Mouse (Mus musculus): Measurements from ENCODE around the gene Zc3h10.

Zc3h10 gene

GRCm38 (mm10) chr10:128547361-128548032 is at the start of gene Zc3h10:
Zc3h10 (minus strand) TSS chr10:128547774.
- CTCF ChIA-PET, result interaction anchor here (1.1 to 1.4 kb wide), 2 partner anchors 116 to 172 kb away, joined by 4 to 6 read pairs; no protein-coding TSS in a partner anchor

- CTCF ChIA-PET, result interaction anchor here (0.6 kb wide), 2 partner anchors 93 to 256 kb away, joined by 3 to 8 read pairs; no protein-coding TSS in a partner anchor
These were observed 45.2 kb upstream of the Zc3h10 start for GRCm38 (mm10) chr10:128592797-128593196.

DNA sequence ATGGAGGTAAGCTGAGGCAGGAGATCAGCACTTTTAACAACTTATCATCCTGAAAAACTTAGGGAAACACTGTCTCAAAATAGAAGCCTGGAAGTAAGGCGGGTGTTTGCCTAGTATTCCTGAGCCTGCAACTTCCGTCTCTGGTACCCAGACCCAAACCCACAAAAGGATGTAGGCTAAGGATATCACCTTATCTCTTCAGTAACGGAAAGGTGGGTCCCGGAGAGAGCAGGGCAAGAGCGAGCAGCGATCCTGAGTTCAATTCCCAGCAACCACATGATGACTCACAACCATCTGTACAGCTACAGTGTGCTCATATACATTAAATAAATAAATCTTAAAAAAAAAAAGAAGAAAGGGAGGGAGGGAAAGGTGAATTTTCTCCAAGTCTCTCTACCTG is 43.9 kb upstream of the Zc3h10 start:
- CTCF ChIA-PET, result interaction anchor here (0.5 kb wide), 1 partner anchor 9 kb away, joined by 3 read pairs; no protein-coding TSS in a partner anchor

DNA sequence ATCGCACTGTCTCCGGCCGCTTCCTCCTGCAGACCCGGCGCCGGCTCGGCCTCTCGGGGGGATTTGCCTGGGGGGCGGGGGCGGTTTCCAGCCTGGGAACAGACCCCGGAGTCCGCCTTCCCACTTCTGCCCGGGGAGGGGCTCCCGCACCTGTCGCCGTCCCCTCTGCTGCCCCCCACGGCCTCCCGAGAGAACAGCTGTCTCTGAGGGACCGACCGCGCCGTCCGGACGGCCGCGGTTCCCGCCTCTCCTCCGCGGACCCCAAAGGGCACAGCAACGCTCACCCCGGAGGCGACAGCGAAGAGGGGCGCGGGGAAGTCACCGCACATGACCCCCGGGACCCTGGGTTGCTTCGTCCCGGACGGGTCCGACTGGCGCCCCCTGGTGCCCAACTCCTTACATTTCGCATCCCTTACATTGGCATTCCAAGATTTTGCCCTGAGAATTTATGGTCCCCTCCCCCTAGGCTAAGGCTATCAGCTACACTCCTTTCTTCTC is 42.7 kb upstream of the Zc3h10 start:
- CTCF ChIA-PET, result interaction anchor here (0.5 kb wide), 1 partner anchor 121 kb away, joined by 4 read pairs; no protein-coding TSS in a partner anchor

- CTCF ChIA-PET, result no interaction called here
These were observed 42.1 kb upstream of the Zc3h10 start, which contains the start of gene Erbb3 for GRCm38 (mm10) chr10:128589464-128590192. Erbb3 (minus strand) TSS chr10:128589652.

DNA sequence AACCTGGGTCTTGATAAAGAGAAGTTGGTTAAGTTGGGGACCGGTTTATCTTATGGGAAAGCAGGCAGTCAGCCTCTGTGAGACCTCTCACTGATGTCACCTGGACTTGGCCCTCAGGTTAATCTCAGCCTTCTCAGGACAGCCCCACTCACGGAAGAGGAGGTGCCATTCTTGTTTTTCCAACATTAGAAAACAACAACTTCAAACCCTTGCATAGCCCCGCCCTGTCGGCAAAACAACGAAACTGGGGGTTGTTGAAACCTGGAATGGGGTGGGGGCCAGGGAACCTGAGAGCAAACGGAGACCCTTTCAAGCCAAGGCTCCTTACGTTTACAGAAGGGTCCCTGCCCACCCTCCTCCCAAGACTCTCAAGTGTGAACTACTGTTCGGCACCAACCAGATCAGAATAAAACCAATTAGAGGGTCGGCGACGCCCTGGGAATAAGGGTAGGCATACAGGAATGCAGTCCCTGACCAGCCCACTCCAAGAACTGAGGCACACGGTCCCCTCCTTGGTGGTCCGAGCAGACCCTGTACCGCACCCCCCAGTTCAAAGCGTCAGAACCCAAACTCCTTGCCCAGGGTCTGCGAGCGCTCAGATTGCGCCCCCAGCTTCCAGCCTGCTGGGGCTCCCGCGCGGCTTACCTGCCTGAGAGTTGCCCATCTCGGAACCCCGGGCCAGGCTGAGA is 41.3 kb upstream of the Zc3h10 start:
- CTCF ChIA-PET, result no interaction called here

- CTCF ChIA-PET, result no interaction called here
These were observed 40.6 kb upstream of the Zc3h10 start for GRCm38 (mm10) chr10:128588136-128588535.

- CTCF ChIA-PET, result no interaction called here
These were observed 40.1 kb upstream of the Zc3h10 start for GRCm38 (mm10) chr10:128587697-128588096.

DNA sequence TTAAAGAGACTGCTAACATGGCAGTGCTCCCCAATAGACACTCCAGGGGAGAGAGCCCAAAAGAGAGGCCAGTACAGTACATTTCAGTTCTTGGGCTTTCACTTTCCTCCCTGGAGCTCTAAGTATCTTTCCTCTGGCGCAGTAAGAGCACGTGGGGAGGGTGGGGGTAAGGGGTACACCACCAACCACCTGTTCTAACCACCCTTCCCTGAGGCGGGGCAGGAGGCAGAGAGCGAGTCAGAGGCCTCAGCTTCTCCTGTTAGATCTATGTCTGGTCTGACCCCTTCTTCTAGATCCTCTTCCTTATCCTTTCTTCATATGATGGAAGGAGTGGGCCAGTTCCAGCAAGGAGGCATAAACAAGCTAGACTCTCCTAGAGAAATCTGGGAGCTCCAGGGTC is 39.5 kb upstream of the Zc3h10 start:
- CTCF ChIA-PET, result no interaction called here

DNA sequence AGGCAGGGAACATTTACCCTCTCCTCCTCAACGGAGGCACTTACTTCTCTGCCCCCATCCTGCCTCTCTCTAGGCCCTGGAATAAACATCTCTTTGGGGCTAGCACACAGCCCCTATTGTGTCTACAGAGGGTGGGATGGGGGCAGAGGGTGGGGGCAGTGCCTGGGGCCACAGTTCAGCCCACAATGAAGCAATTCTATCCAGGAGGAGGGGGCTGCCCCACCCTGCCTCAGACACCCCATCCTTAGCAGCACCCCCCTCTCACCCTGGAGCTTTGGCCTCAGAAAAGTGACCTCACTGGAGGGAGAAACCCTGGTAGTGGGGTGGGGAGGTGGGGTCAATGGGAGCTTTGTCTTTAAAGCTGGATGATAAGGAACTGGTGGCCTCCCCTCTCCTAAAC is 39.0 kb upstream of the Zc3h10 start:
- CTCF ChIA-PET, result no interaction called here

DNA sequence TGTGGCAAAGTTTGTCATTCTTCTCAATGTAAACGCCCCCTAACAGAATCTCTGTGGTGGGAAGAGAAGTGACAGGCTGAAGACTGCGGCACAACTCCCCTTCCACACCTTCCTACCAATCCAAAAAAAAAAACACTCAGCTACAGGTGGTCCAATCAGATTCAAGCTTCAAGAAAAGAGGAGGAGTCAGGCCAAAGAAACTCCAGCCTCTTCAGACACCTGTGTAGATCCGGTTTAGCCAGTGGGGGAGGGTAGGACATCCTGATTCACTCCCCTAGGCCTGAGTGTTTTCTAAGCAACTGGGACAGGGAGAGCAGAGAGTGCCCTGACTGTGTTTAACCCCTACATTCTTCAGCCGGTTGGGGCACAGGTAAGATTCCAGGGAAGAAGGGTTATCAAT is 36.8 kb upstream of the Zc3h10 start:
- CTCF ChIA-PET, result no interaction called here

GRCm38 (mm10) chr10:128583644-128584043 is 36.1 kb upstream of the Zc3h10 start:
- CTCF ChIA-PET, result no interaction called here

DNA sequence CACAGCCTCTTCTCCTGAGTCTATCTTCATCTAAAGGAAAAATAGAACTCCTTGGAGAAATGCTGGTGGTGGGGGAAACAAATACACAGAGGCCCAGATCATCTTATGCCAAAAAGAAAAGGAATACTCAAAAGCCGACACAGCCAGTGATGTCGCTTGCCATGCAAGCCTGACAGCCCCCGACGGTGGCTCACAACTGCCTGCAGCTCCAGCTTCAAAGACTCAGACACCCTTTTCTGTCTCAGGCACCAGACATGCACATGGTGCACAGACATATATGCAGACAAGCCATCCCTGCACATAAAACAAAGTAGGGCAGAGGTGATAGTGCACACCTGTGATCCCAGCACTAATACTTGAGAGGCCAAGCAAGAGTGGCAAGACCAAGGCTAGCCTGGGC is 32.2 kb upstream of the Zc3h10 start:
- CTCF ChIA-PET, result interaction anchor here (0.8 kb wide), 1 partner anchor 15 kb away, joined by 3 read pairs; no protein-coding TSS in a partner anchor

DNA sequence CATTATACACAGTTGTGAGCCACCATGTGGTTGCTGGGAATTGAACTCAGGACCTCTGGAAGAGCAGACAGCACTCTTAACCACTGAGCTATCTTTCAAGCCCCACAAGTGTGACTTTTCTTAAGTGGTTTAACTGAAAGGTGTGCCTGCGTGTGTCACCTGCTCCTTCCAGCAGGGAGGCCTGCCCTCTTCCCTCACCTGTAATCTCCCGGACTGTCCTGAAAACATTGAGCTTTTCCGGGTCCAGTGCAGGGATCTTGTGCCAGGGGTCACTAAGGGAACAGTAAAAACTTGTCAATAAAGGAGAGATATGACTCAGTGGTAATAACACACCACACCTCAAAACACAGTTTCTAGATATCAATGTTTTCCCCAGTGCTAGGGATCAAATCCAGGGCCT is 31.7 kb upstream of the Zc3h10 start:
- CTCF ChIA-PET, result interaction anchor here (0.8 kb wide), 1 partner anchor 15 kb away, joined by 3 read pairs; no protein-coding TSS in a partner anchor

DNA sequence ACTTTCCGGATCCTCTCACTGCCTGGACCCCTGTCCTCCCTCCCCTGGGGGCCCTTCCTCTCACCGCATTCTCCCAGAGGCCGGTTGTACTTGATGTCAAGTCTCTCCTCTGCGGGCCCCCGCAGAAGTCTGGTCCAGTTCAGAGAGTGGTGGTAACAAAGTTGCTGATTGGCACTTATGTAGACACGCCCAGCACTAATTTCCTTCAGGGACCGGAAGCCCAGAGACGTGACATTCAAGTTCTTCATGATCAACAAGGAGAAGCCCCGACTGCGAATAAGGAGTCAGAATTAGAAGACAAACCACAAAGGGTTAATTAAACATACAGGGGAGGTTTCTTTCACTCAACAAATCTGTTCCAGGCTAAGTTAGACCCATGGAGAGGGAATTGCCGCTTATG is 30.8 kb upstream of the Zc3h10 start:
- CTCF ChIA-PET, result no interaction called here

- CTCF ChIA-PET, result no interaction called here
These were observed 27.5 kb upstream of the Zc3h10 start for GRCm38 (mm10) chr10:128575063-128575462.

DNA sequence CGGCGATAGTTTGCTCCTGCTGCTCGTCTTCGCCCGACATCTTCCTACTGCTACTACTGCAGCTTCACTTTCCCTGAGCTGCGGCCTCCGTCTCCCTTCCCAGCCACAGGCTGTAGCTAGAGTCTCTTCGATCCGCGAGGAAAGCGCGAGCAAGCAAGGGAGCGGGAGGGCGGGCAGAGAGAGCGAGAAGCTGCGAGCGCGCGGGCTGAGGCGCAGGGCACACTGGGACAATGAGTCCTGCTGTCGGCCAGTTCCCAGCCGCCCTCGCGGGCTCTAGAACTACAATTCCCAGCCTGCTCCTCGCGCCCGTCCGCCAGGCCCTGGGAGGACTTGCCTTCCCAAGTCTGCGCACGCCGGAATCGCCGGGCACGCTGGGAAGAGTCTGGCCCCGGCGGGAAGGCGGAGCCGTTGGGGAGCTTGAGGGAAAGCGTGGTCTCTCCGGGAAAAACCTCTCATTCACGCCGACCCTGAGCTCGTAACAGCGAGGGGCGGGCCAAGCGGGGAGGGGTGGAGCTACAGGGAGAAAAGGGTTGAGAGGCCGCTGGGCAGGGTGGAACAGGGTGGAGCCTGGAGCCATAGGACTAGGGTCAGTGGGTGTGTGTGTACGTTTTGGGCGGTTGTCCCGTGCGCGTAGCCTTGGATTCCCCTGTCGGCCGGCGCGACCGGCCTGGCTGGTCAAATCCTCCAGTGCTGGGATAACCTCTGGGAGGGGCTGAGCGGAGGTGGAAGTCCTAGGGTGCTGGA is 18.4 kb upstream of the Zc3h10 start, which contains the start of gene Pa2g4:
Pa2g4 (minus strand) TSS at position 200 of the 744 bp plus-strand sequence.
- CTCF ChIA-PET, result interaction anchor here (0.6 kb wide), 1 partner anchor 48 kb away, joined by 14 read pairs; no protein-coding TSS in a partner anchor

- CTCF ChIA-PET, result no interaction called here
These were observed 17.7 kb upstream of the Zc3h10 start for GRCm38 (mm10) chr10:128565206-128565787.

DNA sequence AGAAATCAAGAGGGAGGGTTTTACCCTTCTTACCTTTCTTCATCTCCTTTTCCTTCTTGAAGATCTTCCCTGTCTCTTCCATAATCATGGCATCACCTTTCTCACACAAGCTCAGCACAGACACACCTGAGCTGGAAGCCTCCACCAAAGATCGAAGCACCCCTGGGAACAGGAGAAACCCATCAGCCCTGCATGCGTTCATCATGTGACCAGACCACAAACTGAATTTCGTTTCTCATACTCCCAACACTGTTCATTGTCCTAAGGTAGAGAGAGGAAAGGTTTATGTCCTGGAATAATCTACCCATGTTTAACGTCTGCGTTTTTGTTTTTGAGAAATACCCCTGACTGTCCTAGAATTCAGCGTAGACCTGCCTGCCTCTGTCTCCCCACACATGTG is 16.0 kb upstream of the Zc3h10 start:
- CTCF ChIA-PET, result interaction anchor here (0.6 kb wide), 1 partner anchor 50 kb away, joined by 3 read pairs; no protein-coding TSS in a partner anchor

DNA sequence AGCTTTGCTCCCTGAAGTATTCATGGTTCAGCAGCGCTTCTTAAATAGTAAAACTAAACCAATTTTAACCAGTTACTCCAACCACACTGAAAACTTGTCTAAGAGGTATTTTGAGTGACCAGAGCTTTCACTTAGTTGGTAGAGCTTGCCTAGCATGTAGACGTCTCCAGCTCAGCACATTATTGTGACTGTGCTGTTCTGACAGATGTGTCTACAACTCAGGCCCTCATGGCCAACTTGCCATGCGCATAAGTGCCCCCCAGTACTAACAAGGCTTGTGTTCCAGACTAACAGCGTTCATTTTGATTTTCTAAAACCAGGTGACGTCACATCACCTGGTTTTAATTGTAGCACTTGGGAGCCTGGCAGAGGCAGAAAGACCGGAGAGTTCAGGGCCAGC is 9.4 kb upstream of the Zc3h10 start:
- CTCF ChIA-PET, result no interaction called here

DNA sequence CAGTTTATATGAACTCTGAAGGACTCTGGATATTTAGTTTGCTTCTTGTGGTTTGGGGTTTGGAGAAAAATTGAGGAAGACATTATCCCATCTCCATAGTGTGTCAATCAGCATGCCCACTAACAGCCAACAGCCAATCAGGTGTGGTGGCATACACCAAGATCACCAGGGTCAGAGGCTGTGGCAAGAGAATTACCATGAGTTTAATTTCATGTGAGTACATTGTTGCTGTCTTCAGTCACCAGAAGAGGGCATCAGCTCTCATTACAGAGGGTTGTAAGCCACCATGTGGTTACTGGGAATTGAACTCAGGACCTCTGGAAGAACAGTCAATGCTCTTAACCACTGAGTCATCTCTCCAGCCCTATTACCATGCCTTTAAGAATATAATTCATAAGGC is 8.7 kb upstream of the Zc3h10 start:
- CTCF ChIA-PET, result no interaction called here
